Mouse (Mus musculus): ENCODE measurements around the gene Capn7. TPM values are rescaled to one million over a fixed set of nuclear protein-coding genes. Genes with fewer than 3 reads are reported as not detected.

Gene Capn7
- polyA plus RNA-seq, 1 experiment: 6.7 TPM

- peaks cover 8% of the 10 kb centered on the region for H3K79me3 ChIP-seq (ENCODE audit: low read depth)
- peaks cover 36% of the 10 kb centered on the region for H3K79me2 ChIP-seq (ENCODE audit: control insufficient read depth, insufficient read depth)
- H3ac ChIP-seq (ENCODE audit: control insufficient read depth, insufficient read length, low read depth): no peak overlapping the region
- peak overlapping the region; percentile 65 for H3K4me3 ChIP-seq (ENCODE audit: insufficient read depth, poor library complexity, severe bottlenecking)
- H3K27me3 ChIP-seq (ENCODE audit: control insufficient read depth, insufficient read depth, insufficient read length): peaks cover 3% of the 10 kb centered on the region
- no peak for TF ChIP-seq MYOG (IDR thresholded peaks at IDR 0.05; ENCODE audit: control insufficient read depth, extremely low read depth, insufficient read length)
- TF ChIP-seq MYOD1 (IDR thresholded peaks at IDR 0.05; ENCODE audit: control insufficient read depth, insufficient read length, low read depth): no peak
- TF ChIP-seq CTCF (IDR thresholded peaks at IDR 0.05; ENCODE audit: control insufficient read depth, insufficient read depth, insufficient read length): no peak
- TF ChIP-seq USF1 (IDR thresholded peaks at IDR 0.05; ENCODE audit: low read depth): no peak
- no peak for TF ChIP-seq FOSL1 (IDR thresholded peaks at IDR 0.05; ENCODE audit: insufficient read depth, low read length, poor library complexity, severe bottlenecking)
- no peak for TF ChIP-seq MAX (IDR thresholded peaks at IDR 0.05)
- no peak for TF ChIP-seq CEBPB (IDR thresholded peaks at IDR 0.05; ENCODE audit: low read depth)
- peaks cover 3% of the 10 kb centered on the region for H3K36me3 ChIP-seq (ENCODE audit: control insufficient read depth, insufficient read depth)
Measured at GRCm38 (mm10) chr14:31337406-31337805, 968 bp downstream of the Capn7 start.

- H3ac ChIP-seq (ENCODE audit: control insufficient read depth, insufficient read length, low read depth): peak overlapping the region; percentile 66
- TF ChIP-seq FOSL1 (IDR thresholded peaks at IDR 0.05; ENCODE audit: insufficient read depth, low read length, poor library complexity, severe bottlenecking): no peak
- no peak for TF ChIP-seq CTCF (IDR thresholded peaks at IDR 0.05; ENCODE audit: control insufficient read depth, insufficient read depth, insufficient read length)
- no peak for TF ChIP-seq CEBPB (IDR thresholded peaks at IDR 0.05; ENCODE audit: low read depth)
- no peak for TF ChIP-seq USF1 (IDR thresholded peaks at IDR 0.05; ENCODE audit: low read depth)
- TF ChIP-seq MYOG (IDR thresholded peaks at IDR 0.05; ENCODE audit: control insufficient read depth, extremely low read depth, insufficient read length): no peak
- TF ChIP-seq MAX (IDR thresholded peaks at IDR 0.05): no peak
- TF ChIP-seq MYOD1 (IDR thresholded peaks at IDR 0.05; ENCODE audit: control insufficient read depth, insufficient read length, low read depth): no peak
- peaks cover 3% of the 10 kb centered on the region for H3K27me3 ChIP-seq (ENCODE audit: control insufficient read depth, insufficient read depth, insufficient read length)
- peaks cover 8% of the 10 kb centered on the region for H3K79me3 ChIP-seq (ENCODE audit: low read depth)
- H3K79me2 ChIP-seq (ENCODE audit: control insufficient read depth, insufficient read depth): peaks cover 36% of the 10 kb centered on the region
- H3K4me3 ChIP-seq (ENCODE audit: insufficient read depth, poor library complexity, severe bottlenecking): no peak overlapping the region
- H3K36me3 ChIP-seq (ENCODE audit: control insufficient read depth, insufficient read depth): peaks cover 3% of the 10 kb centered on the region
Measured at GRCm38 (mm10) chr14:31337947-31338346, 1.5 kb downstream of the Capn7 start.

GRCm38 (mm10) chr14:31343241-31343640 is 6.8 kb downstream of the Capn7 start:
- TF ChIP-seq CEBPB (IDR thresholded peaks at IDR 0.05; ENCODE audit: low read depth): no peak
- no peak for TF ChIP-seq MYOG (IDR thresholded peaks at IDR 0.05; ENCODE audit: control insufficient read depth, extremely low read depth, insufficient read length)
- no peak for TF ChIP-seq FOSL1 (IDR thresholded peaks at IDR 0.05; ENCODE audit: insufficient read depth, low read length, poor library complexity, severe bottlenecking)
- no peak for TF ChIP-seq MYOD1 (IDR thresholded peaks at IDR 0.05; ENCODE audit: control insufficient read depth, insufficient read length, low read depth)
- no peak for TF ChIP-seq USF1 (IDR thresholded peaks at IDR 0.05; ENCODE audit: low read depth)
- TF ChIP-seq MAX (IDR thresholded peaks at IDR 0.05): no peak
- TF ChIP-seq CTCF (IDR thresholded peaks at IDR 0.05; ENCODE audit: control insufficient read depth, insufficient read depth, insufficient read length): no peak
- Histone ChIP-seq H3K36me3 (ENCODE audit: control insufficient read depth, insufficient read depth) (peaks cover 39% of the 10 kb centered on the region), H3ac (ENCODE audit: control insufficient read depth, insufficient read length, low read depth) (no peak overlapping the region), H3K27me3 (ENCODE audit: control insufficient read depth, insufficient read depth, insufficient read length) (no peaks in the 10 kb centered on the region), H3K79me3 (ENCODE audit: low read depth) (peaks cover 1% of the 10 kb centered on the region), H3K79me2 (ENCODE audit: control insufficient read depth, insufficient read depth) (peaks cover 22% of the 10 kb centered on the region), H3K4me3 (ENCODE audit: insufficient read depth, poor library complexity, severe bottlenecking) (no peak overlapping the region)

GRCm38 (mm10) chr14:31345367-31345766 is 8.9 kb downstream of the Capn7 start:
- Histone ChIP-seq H3K36me3 (ENCODE audit: control insufficient read depth, insufficient read depth) (peaks cover 39% of the 10 kb centered on the region), H3K79me2 (ENCODE audit: control insufficient read depth, insufficient read depth) (peaks cover 5% of the 10 kb centered on the region), H3K79me3 (ENCODE audit: low read depth) (no peaks in the 10 kb centered on the region), H3K4me3 (ENCODE audit: insufficient read depth, poor library complexity, severe bottlenecking) (no peak overlapping the region), H3ac (ENCODE audit: control insufficient read depth, insufficient read length, low read depth) (no peak overlapping the region), H3K27me3 (ENCODE audit: control insufficient read depth, insufficient read depth, insufficient read length) (no peaks in the 10 kb centered on the region)
- no peak for TF ChIP-seq MYOD1 (IDR thresholded peaks at IDR 0.05; ENCODE audit: control insufficient read depth, insufficient read length, low read depth)
- TF ChIP-seq FOSL1 (IDR thresholded peaks at IDR 0.05; ENCODE audit: insufficient read depth, low read length, poor library complexity, severe bottlenecking): no peak
- no peak for TF ChIP-seq MAX (IDR thresholded peaks at IDR 0.05)
- TF ChIP-seq CEBPB (IDR thresholded peaks at IDR 0.05; ENCODE audit: low read depth): no peak
- no peak for TF ChIP-seq MYOG (IDR thresholded peaks at IDR 0.05; ENCODE audit: control insufficient read depth, extremely low read depth, insufficient read length)
- no peak for TF ChIP-seq USF1 (IDR thresholded peaks at IDR 0.05; ENCODE audit: low read depth)
- no peak for TF ChIP-seq CTCF (IDR thresholded peaks at IDR 0.05; ENCODE audit: control insufficient read depth, insufficient read depth, insufficient read length)

- H3K79me2 ChIP-seq (ENCODE audit: control insufficient read depth, insufficient read depth): no peaks in the 10 kb centered on the region
- no peak overlapping the region for H3ac ChIP-seq (ENCODE audit: control insufficient read depth, insufficient read length, low read depth)
- TF ChIP-seq FOSL1 (IDR thresholded peaks at IDR 0.05; ENCODE audit: insufficient read depth, low read length, poor library complexity, severe bottlenecking): no peak
- TF ChIP-seq MYOG (IDR thresholded peaks at IDR 0.05; ENCODE audit: control insufficient read depth, extremely low read depth, insufficient read length): no peak
- no peak for TF ChIP-seq MYOD1 (IDR thresholded peaks at IDR 0.05; ENCODE audit: control insufficient read depth, insufficient read length, low read depth)
- TF ChIP-seq CEBPB (IDR thresholded peaks at IDR 0.05; ENCODE audit: low read depth): no peak
- no peak for TF ChIP-seq CTCF (IDR thresholded peaks at IDR 0.05; ENCODE audit: control insufficient read depth, insufficient read depth, insufficient read length)
- TF ChIP-seq USF1 (IDR thresholded peaks at IDR 0.05; ENCODE audit: low read depth): no peak
- no peak for TF ChIP-seq MAX (IDR thresholded peaks at IDR 0.05)
- H3K79me3 ChIP-seq (ENCODE audit: low read depth): no peaks in the 10 kb centered on the region
- peaks cover 52% of the 10 kb centered on the region for H3K36me3 ChIP-seq (ENCODE audit: control insufficient read depth, insufficient read depth)
- H3K4me3 ChIP-seq (ENCODE audit: insufficient read depth, poor library complexity, severe bottlenecking): no peak overlapping the region
- no peaks in the 10 kb centered on the region for H3K27me3 ChIP-seq (ENCODE audit: control insufficient read depth, insufficient read depth, insufficient read length)
Measured at GRCm38 (mm10) chr14:31362236-31362635, 25.8 kb downstream of the Capn7 start.

GRCm38 (mm10) chr14:31364589-31364988 is 28.2 kb downstream of the Capn7 start:
- Histone ChIP-seq H3ac (ENCODE audit: control insufficient read depth, insufficient read length, low read depth) (no peak overlapping the region), H3K27me3 (ENCODE audit: control insufficient read depth, insufficient read depth, insufficient read length) (no peaks in the 10 kb centered on the region), H3K4me3 (ENCODE audit: insufficient read depth, poor library complexity, severe bottlenecking) (no peak overlapping the region), H3K79me3 (ENCODE audit: low read depth) (no peaks in the 10 kb centered on the region), H3K36me3 (ENCODE audit: control insufficient read depth, insufficient read depth) (peaks cover 50% of the 10 kb centered on the region), H3K79me2 (ENCODE audit: control insufficient read depth, insufficient read depth) (no peaks in the 10 kb centered on the region)
- TF ChIP-seq CTCF (IDR thresholded peaks at IDR 0.05; ENCODE audit: control insufficient read depth, insufficient read depth, insufficient read length) (no peak), FOSL1 (IDR thresholded peaks at IDR 0.05; ENCODE audit: insufficient read depth, low read length, poor library complexity, severe bottlenecking) (no peak), MYOG (IDR thresholded peaks at IDR 0.05; ENCODE audit: control insufficient read depth, extremely low read depth, insufficient read length) (no peak), CEBPB (IDR thresholded peaks at IDR 0.05; ENCODE audit: low read depth) (no peak)
